Mouse (Mus musculus): ENCODE data around the gene Reln. TPM values are rescaled to one million over a fixed set of nuclear protein-coding genes. Genes with fewer than 3 reads are reported as not detected.

Reln gene
- polyA plus RNA-seq, 1 experiment, result 184 TPM

DNA sequence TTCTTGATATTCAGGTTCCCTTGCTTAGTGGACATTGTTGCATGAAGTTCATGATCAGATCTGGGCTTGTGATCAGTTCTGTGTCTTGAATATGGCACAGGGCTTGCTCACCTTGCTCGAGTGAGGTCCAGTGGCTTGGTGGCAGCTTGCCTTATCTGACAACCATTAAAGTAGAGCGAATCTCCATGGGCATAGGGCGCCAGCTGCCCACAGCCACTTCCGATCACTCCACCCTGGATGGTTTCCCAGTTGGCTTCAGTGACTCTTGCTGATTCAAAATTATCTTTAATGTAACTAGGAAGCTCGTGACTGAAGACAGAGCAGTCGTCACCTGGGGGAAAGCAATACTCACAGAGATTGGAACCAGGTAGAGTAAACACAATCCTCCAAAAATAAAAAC is 445.6 kb downstream of the Reln start:
- no peak for TF ChIP-seq POLR2A (IDR thresholded peaks at IDR 0.05; ENCODE audit: borderline replicate concordance, insufficient read depth, low read length)
- no peak for TF ChIP-seq CTCF (IDR thresholded peaks at IDR 0.05; ENCODE audit: borderline replicate concordance, insufficient read depth, low read depth, low read length)
- Histone ChIP-seq H3K4me1 (ENCODE audit: control insufficient read depth, insufficient read depth, low read length) (peaks cover 3% of the 10 kb centered on the region), H3K27me3 (ENCODE audit: control insufficient read depth, insufficient read depth, low read length) (no peaks in the 10 kb centered on the region), H3K27ac (ENCODE audit: insufficient read depth, low read length) (no peak overlapping the region), H3K4me3 (replicated peaks; ENCODE audit: insufficient read depth, low read depth, low read length) (no peak overlapping the region)
- WGBS, result 13% methylated on average over 6 of the region's 6 CpGs
- peak; percentile 53 to 79 for DNase-seq

DNA sequence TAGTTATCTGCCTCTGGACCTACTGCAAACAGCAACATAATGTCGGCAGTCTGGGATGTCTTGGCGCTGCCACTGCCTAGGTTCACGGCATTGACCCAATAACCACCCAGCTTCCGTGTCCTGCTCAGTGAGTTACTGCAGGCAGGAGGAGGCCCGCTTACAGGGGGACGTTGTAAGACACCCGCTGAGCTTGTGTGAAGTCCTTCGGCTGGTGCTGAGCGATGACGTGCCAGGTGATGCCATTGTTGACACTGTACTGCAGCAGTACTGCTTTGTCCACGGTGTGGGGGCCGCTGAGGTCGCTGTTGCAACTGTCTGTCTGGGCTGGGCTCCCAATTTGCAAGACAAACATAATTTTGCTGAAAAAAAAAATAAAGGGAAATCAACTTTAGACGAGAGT is 447.9 kb downstream of the Reln start:
- Histone ChIP-seq H3K4me1 (ENCODE audit: control insufficient read depth, insufficient read depth, low read length) (peaks cover 3% of the 10 kb centered on the region), H3K27me3 (ENCODE audit: control insufficient read depth, insufficient read depth, low read length) (no peaks in the 10 kb centered on the region), H3K4me3 (replicated peaks; ENCODE audit: insufficient read depth, low read depth, low read length) (no peak overlapping the region), H3K27ac (ENCODE audit: insufficient read depth, low read length) (no peak overlapping the region)
- DNase-seq, result no peak
- no peak for TF ChIP-seq CTCF (IDR thresholded peaks at IDR 0.05; ENCODE audit: borderline replicate concordance, insufficient read depth, low read depth, low read length)
- no peak for TF ChIP-seq POLR2A (IDR thresholded peaks at IDR 0.05; ENCODE audit: borderline replicate concordance, insufficient read depth, low read length)
- 69% methylated on average over 14 of the region's 14 CpGs for WGBS

DNA sequence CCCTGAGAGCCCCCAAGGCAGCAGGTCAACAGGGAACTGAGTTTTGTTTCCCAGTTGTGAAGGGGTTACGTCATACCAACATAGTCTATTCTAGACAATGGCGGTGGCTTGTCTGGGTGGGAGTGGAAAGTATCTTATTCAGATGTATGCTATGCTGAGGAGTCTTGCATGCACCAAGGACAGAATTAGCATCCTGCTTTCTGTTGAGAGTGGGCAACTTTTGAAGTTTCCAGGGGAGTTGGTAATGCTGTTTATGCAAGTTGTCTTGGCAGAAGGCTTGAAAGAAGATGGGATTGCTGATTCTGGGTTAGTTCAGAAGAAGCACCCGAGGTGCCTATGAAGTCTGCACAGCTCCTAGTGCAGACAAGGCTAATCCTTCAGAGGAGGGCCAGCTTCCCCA is 450.3 kb downstream of the Reln start:
- TF ChIP-seq CTCF (IDR thresholded peaks at IDR 0.05; ENCODE audit: borderline replicate concordance, insufficient read depth, low read depth, low read length), result no peak
- no peak for TF ChIP-seq POLR2A (IDR thresholded peaks at IDR 0.05; ENCODE audit: borderline replicate concordance, insufficient read depth, low read length)
- DNase-seq, result no peak
- 88% methylated on average over 3 of the region's 3 CpGs for WGBS

DNA sequence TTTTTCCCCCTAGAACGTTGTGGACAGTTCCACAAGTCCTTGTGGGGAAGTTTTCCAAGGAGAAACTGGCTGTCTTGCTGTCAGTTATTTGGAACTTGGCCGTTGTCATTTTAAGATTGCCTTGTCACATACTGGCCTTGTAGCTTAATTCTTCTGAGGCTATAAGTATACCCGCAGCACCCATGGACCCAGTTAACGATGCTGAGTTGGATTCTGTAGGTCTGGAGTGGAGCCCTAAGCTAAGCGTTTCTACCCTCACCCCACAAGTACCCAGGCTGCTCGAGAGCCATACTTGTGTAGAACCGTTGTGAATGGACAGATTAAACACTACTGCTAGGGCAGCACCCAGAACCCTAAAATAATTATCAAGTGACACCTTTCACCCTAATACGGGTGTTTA is 477.8 kb downstream of the Reln start:
- no peak overlapping the region for H3K4me3 ChIP-seq (replicated peaks; ENCODE audit: insufficient read depth, low read depth, low read length)
- no peaks in the 10 kb centered on the region for H3K27me3 ChIP-seq (ENCODE audit: control insufficient read depth, insufficient read depth, low read length)
- H3K27ac ChIP-seq (ENCODE audit: insufficient read depth, low read length), result no peak overlapping the region
- no peak for TF ChIP-seq POLR2A (IDR thresholded peaks at IDR 0.05; ENCODE audit: borderline replicate concordance, insufficient read depth, low read length)
- TF ChIP-seq CTCF (IDR thresholded peaks at IDR 0.05; ENCODE audit: borderline replicate concordance, insufficient read depth, low read depth, low read length), result no peak
- 69% methylated on average over 8 of the region's 8 CpGs for WGBS
- no peaks in the 10 kb centered on the region for H3K4me1 ChIP-seq (ENCODE audit: control insufficient read depth, insufficient read depth, low read length)
- DNase-seq, result no peak

More for the DNA sequence above, 450.3 kb downstream of the Reln start:
- Histone ChIP-seq H3K4me3 (replicated peaks; ENCODE audit: insufficient read depth, low read depth, low read length) (no peak overlapping the region), H3K27ac (ENCODE audit: insufficient read depth, low read length) (no peak overlapping the region), H3K4me1 (ENCODE audit: control insufficient read depth, insufficient read depth, low read length) (no peaks in the 10 kb centered on the region; the same call in 1 of the 2 replicates), H3K27me3 (ENCODE audit: control insufficient read depth, insufficient read depth, low read length) (no peaks in the 10 kb centered on the region)

- 10% methylated on average over 6 of the region's 6 CpGs for WGBS
Observed at GRCm38 (mm10) chr5:21866311-21866712, 478.2 kb downstream of the Reln start.

DNA sequence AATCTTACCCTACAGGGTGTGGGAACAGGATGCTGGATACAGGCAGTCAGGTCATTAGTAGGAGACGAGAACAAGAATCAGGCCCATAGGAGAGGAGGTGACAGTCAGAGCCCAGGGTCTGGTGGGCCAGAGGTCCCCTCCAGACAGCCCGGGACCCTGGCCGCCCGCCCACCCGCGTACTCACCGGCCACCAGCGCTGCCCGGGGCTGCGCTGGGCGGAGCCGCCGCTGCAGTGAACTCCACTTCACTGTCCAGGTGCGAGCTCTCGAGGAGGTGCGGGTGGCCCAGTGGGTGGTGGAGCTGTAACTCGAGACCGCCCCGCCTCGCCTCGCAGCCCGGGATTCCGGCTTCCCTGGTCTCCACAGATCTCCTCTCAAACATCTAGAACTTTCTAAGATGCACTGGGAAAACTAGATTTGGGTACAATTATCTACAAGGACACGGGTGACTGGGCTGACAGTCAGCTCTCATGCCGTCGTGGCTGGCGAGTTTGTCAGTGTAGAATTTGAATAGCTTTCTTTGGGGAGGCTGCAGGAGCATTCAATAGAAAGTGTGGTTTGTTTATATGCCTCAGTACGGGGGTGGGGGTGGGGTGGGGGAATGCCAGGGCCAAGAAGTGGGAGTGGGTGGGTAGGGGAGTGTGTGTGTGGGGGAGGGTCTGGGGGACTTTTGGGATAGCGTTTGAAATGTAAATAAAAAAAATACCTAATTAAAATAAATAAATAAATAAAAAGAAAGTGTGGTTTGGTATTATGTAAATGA is 479.0 kb downstream of the Reln start, which contains the start of gene Slc26a5:
Slc26a5 (minus strand) TSS at position 259 of the 762 bp plus-strand sequence.
- TF ChIP-seq POLR2A (IDR thresholded peaks at IDR 0.05; ENCODE audit: borderline replicate concordance, insufficient read depth, low read length) (no peak), CTCF (IDR thresholded peaks at IDR 0.05; ENCODE audit: borderline replicate concordance, insufficient read depth, low read depth, low read length) (no peak)
- 3% methylated on average over 29 of the region's 29 CpGs for WGBS
- Histone ChIP-seq H3K4me1 (ENCODE audit: control insufficient read depth, insufficient read depth, low read length) (no peaks in the 10 kb centered on the region), H3K27ac (ENCODE audit: insufficient read depth, low read length) (no peak within 1 kb of the TSS), H3K27me3 (ENCODE audit: control insufficient read depth, insufficient read depth, low read length) (no peaks in the 10 kb centered on the region), H3K4me3 (replicated peaks; ENCODE audit: insufficient read depth, low read depth, low read length) (peak within 1 kb of the TSS; percentile 76)
- peak; percentile 6 to 18 for DNase-seq

More at GRCm38 (mm10) chr5:21866311-21866712, 478.2 kb downstream of the Reln start:
- Histone ChIP-seq H3K4me1 (ENCODE audit: control insufficient read depth, insufficient read depth, low read length) (no peaks in the 10 kb centered on the region), H3K4me3 (replicated peaks; ENCODE audit: insufficient read depth, low read depth, low read length) (peak overlapping the region; percentile 76), H3K27me3 (ENCODE audit: control insufficient read depth, insufficient read depth, low read length) (no peaks in the 10 kb centered on the region), H3K27ac (ENCODE audit: insufficient read depth, low read length) (no peak overlapping the region)
- peak; percentile 29 to 40 for DNase-seq
- TF ChIP-seq POLR2A (IDR thresholded peaks at IDR 0.05; ENCODE audit: borderline replicate concordance, insufficient read depth, low read length) (no peak), CTCF (IDR thresholded peaks at IDR 0.05; ENCODE audit: borderline replicate concordance, insufficient read depth, low read depth, low read length) (no peak)

GRCm38 (mm10) chr5:21858653-21859052 is 485.8 kb downstream of the Reln start:
- TF ChIP-seq POLR2A (IDR thresholded peaks at IDR 0.05; ENCODE audit: borderline replicate concordance, insufficient read depth, low read length) (no peak), CTCF (IDR thresholded peaks at IDR 0.05; ENCODE audit: borderline replicate concordance, insufficient read depth, low read depth, low read length) (no peak)
- H3K4me1 ChIP-seq (ENCODE audit: control insufficient read depth, insufficient read depth, low read length), result no peaks in the 10 kb centered on the region
- no peak overlapping the region for H3K4me3 ChIP-seq (replicated peaks; ENCODE audit: insufficient read depth, low read depth, low read length)
- H3K27ac ChIP-seq (ENCODE audit: insufficient read depth, low read length), result no peak overlapping the region
- DNase-seq, result no peak
- WGBS, result 86% methylated on average over 7 of the region's 7 CpGs
- no peaks in the 10 kb centered on the region for H3K27me3 ChIP-seq (ENCODE audit: control insufficient read depth, insufficient read depth, low read length)

All from cerebellum, adult 2 months (tissue).